Mouse (Mus musculus) forebrain, postnatal 0 days (tissue): ENCODE data around the gene Trim25. TPM values are rescaled to one million over a fixed set of nuclear protein-coding genes. Genes with fewer than 3 reads are reported as not detected.
A peak's percentile ranks its signal among the peaks of the same experiment; 100 is the strongest.
"Not testable (repeated sequence)": the region's sequence is repeated elsewhere in the genome, so short reads cannot be mapped to it uniquely, and the experiment has no call there.

ENCODE experiments used
- ATAC-seq: fragments of 200-750 bp; cut with Nextera tagmentation; 2 replicates; pipeline ENCODE4 v1.8.0; 2017; ENCODE audit warnings: mild to moderate bottlenecking, moderate library complexity
- DNase-seq: peaks from one replicate; pipeline ENCODE4 v3.0.0-alpha.2; 2015
- H3K27ac ChIP-seq: fragments of 300-500 bp; sonication (generic); 2 replicates; pipeline ENCODE4 v1.5.1; 2014; ENCODE audit warnings: low read depth, mild to moderate bottlenecking, antibody characterized with exemption, low read length, moderate library complexity, mixed read lengths
- H3K27me3 ChIP-seq: fragments of 300-500 bp; sonication (generic); 2 replicates; pipeline ENCODE4 v1.6.1; 2014; ENCODE audit warnings: mild to moderate bottlenecking, low read length, mixed read lengths; ENCODE audit not compliant: insufficient read depth
- H3K36me3 ChIP-seq: fragments of 300-500 bp; sonication (generic); 2 replicates; pipeline ENCODE4 v1.6.1; 2014; ENCODE audit warnings: mild to moderate bottlenecking, moderate library complexity; ENCODE audit not compliant: insufficient read depth
- H3K4me1 ChIP-seq: fragments of 300-500 bp; sonication (generic); 2 replicates; pipeline ENCODE4 v1.6.1; 2014; ENCODE audit warnings: antibody characterized with exemption; ENCODE audit not compliant: insufficient read depth
- H3K4me2 ChIP-seq: fragments of 300-500 bp; sonication (generic); 2 replicates; pipeline ENCODE4 v1.6.1; 2014; ENCODE audit warnings: low read depth, mild to moderate bottlenecking, moderate library complexity
- H3K4me3 ChIP-seq: fragments of 300-500 bp; sonication (generic); 2 replicates; pipeline ENCODE4 v1.5.1; 2014; ENCODE audit warnings: low read depth, low read length, mixed read lengths
- H3K9ac ChIP-seq: fragments of 300-500 bp; sonication (generic); 2 replicates; pipeline ENCODE4 v1.6.1; 2014; ENCODE audit warnings: mild to moderate bottlenecking
- H3K9me3 ChIP-seq: fragments of 300-500 bp; sonication (generic); 2 replicates; pipeline ENCODE4 v1.6.1; 2016; ENCODE audit warnings: low read length
- CTCF ChIP-seq: sonication (generic); IDR thresholded peaks from 2 replicates; pipeline ENCODE4 v1.5.1; 2016; ENCODE audit warnings: antibody characterized with exemption, control low read depth, low read depth
- WGBS: fragments of 180-500 bp; shearing (Covaris S2); extraction: QIAGEN DNeasy Blood & Tissue Kit; methylation state at CpG from one replicate; pipeline ENCODE4 v1.1.7; 2014; 5-methylcytosine and 5-hydroxymethylcytosine counted together
- polyA plus RNA-seq: library from polyadenylated mRNA; unstranded; fragments of >200 nt; fragmentation: Nextera tagmentation; extraction: Ambion mirVana; gene quantifications from 2 replicates; pipeline ENCODE4 v1.2.1, GENCODE M21; 2015
- total RNA-seq: library from RNA; depleted of rRNA; stranded (reverse); fragments of >200 nt; gene quantifications from 2 replicates; pipeline ENCODE4 v1.2.3, GENCODE M21; 2014

Gene Trim25
- total and polyA plus RNA-seq, 2 experiments from 2014 or later, result 4.6 to 4.9 TPM

DNA sequence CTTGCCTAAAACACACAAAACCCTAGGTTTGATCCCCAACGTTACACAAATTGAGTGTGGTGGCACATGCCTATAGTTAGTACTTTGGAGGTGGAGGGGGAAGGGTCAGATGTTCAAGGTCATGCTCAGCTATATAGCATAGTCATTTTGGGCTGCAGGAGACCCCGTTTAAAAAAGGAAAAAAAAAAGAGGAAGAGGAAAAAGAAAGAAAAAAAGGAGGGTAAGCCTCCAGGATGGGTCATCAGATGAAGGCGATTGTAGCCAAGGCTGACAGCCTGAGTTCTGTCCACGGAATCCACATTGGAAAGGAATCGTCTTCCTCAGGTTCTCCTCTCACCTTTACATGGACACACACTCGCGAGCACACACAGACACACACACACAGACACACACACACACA lies 4.7 kb upstream of the Trim25 start:
- Histone ChIP-seq H3K27me3 (peaks cover 8% of the 10 kb centered on the region; the same call in 1 of the 2 replicates), H3K27ac (no peak overlapping the region), H3K36me3 (peaks cover 11% of the 10 kb centered on the region), H3K4me2 (no peak overlapping the region), H3K4me1 (no peaks in the 10 kb centered on the region), H3K4me3 (no peak overlapping the region), H3K9me3 (no peaks in the 10 kb centered on the region), H3K9ac (no peak overlapping the region)
- WGBS, result 87% methylated on average over 7 of the region's 7 CpGs
- TF ChIP-seq CTCF, result no peak
- DNase-seq (no peak), ATAC-seq (no peak)

DNA sequence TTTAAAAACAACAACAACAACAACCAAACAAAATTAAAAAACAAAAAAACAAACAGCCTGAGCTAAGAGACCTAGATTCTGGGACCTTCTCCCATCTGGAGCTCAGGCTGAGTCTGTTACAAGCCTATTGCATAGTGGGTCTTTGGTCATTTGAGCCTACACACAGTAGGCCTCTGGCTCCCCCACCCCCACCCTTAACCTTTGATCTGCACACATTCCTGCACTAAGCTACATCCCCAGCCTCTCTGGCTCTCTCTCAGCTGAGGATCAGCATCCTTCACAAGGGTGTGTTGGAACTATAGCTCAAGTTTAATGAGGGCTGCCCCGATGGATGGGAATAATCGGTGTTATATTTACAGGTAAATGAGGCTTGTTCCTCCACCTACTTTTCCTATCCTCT lies 3.6 kb upstream of the Trim25 start:
- no peak overlapping the region for H3K4me2 ChIP-seq
- no peak for TF ChIP-seq CTCF
- no peak for ATAC-seq
- no peaks in the 10 kb centered on the region for H3K9me3 ChIP-seq
- H3K27ac ChIP-seq, result no peak overlapping the region
- H3K9ac ChIP-seq, result no peak overlapping the region
- no peak overlapping the region for H3K4me3 ChIP-seq
- no peak for DNase-seq
- H3K36me3 ChIP-seq, result peaks cover 9% of the 10 kb centered on the region
- H3K27me3 ChIP-seq, result peaks cover 14% of the 10 kb centered on the region
- no peaks in the 10 kb centered on the region for H3K4me1 ChIP-seq
- WGBS, result 86% methylated on average over 2 of the region's 2 CpGs

DNA sequence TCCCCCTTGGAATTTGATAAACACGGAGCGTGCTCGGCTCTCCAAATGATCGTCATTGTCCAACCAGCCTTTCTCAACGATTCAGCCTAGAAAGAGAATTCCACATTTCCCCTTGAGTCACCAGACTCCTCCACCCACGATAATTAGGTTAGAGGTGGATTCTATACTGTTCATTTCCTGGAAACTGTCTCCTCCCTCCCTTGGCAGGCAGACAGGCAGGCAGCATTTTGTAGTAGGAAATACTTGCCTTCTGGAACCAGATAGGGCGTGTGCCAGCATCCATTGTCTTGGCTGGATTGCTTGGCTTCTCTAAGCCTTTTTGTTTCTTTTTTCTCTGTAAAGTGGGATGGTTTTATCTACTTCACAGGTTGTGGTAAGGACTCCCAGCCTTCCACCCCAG lies 2.7 kb upstream of the Trim25 start:
- TF ChIP-seq CTCF, result no peak
- 69% methylated on average over 7 of the region's 7 CpGs for WGBS
- DNase-seq (peak; percentile 9), ATAC-seq (no peak)
- Histone ChIP-seq H3K4me3 (no peak overlapping the region), H3K27me3 (peaks cover 14% of the 10 kb centered on the region), H3K36me3 (peaks cover 1% of the 10 kb centered on the region; the same call in 1 of the 2 replicates), H3K4me2 (no peak overlapping the region), H3K9me3 (no peaks in the 10 kb centered on the region), H3K27ac (no peak overlapping the region), H3K9ac (no peak overlapping the region), H3K4me1 (no peaks in the 10 kb centered on the region)

DNA sequence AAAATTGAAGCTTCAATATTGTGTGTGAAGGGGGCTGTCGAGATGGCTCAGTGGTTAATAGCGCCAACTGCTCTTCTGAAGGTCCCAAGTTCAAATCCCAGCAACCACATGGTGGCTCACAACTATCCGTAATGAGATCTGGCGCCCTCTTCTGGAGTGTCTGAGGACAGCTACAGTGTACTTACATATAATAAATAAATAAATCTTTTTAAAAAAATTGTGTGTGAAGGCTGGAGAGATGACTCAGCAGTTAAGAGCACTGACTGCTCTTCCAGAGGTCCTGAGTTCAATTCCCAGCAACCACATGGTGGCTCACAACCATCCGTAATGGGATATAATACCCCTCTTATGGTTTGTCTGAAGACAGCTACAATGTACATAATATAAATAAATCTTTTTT lies 1.8 kb upstream of the Trim25 start:
- H3K36me3 ChIP-seq, ATAC-seq, H3K4me2 ChIP-seq, H3K9ac ChIP-seq, H3K4me3 ChIP-seq, H3K27ac ChIP-seq, H3K9me3 ChIP-seq, DNase-seq, H3K4me1 ChIP-seq: not testable (repeated sequence)
- H3K27me3 ChIP-seq, result peaks cover 14% of the 10 kb centered on the region
- WGBS, result 85% methylated on average over 5 of the region's 5 CpGs

DNA sequence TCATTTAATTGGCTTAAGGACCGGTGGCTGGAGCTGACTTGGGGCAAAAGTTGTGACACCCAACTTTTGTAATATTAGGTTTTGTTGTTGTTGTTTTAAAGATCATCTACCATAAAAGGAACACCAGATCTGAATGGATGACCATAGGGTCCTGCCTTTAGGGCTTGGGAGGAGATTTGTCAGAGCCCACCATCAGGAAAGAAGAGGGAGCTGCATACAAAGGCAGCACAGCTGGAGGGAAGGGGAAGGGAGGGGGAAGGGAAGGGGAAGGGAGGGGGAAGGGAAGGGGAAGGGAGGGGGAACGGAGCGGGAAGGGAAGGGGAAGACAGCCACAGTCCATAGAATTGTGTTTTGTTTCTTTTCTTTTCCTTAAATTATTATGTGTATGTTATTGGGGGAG lies 770 bp upstream of the Trim25 start:
- no peaks in the 10 kb centered on the region for H3K9me3 ChIP-seq
- no peaks in the 10 kb centered on the region for H3K4me1 ChIP-seq
- ATAC-seq (no peak), DNase-seq (no peak)
- H3K36me3 ChIP-seq, result no peaks in the 10 kb centered on the region
- WGBS, result 8% methylated on average over 3 of the region's 3 CpGs
- H3K27ac ChIP-seq, result no peak overlapping the region
- no peak overlapping the region for H3K4me3 ChIP-seq
- no peak for TF ChIP-seq CTCF
- H3K4me2 ChIP-seq, result no peak overlapping the region
- peaks cover 14% of the 10 kb centered on the region for H3K27me3 ChIP-seq
- no peak overlapping the region for H3K9ac ChIP-seq

DNA sequence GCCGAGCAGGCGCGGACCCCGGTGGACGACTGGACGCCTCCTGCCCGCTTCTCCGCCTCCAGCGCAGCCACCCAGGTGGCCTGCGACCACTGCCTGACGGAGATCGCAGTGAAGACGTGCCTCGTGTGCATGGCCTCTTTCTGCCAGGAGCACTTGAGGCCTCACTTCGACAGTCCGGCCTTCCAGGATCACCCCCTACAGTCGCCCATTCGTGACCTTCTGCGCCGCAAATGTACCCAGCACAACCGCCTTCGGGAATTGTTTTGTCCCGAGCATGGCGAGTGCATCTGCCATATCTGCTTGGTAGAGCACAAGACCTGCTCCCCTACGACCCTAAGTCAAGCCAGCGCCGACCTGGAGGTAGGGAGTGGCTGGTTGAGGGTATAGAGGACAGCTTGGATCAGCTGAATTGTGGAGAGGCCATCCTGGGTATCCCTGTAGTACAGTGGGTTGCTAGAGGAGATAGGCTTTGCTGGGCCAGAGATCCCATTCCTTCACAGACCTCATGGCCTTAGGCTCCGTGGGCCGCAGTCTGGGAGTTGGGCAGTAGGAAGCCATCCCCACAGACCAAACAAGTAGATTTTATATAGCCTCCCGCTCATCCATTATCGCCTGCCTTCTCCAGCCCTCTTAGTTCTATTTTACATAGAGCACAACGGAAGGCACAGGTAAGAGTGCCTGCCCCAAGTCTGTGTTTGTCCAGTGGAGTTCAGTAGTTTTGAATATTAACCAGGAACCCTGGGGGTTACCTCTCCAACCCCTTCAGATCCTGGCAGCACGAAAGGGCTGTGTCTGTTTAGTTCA lies 749 bp downstream of the Trim25 start:
- no peaks in the 10 kb centered on the region for H3K4me1 ChIP-seq
- ATAC-seq, result no peak

DNA sequence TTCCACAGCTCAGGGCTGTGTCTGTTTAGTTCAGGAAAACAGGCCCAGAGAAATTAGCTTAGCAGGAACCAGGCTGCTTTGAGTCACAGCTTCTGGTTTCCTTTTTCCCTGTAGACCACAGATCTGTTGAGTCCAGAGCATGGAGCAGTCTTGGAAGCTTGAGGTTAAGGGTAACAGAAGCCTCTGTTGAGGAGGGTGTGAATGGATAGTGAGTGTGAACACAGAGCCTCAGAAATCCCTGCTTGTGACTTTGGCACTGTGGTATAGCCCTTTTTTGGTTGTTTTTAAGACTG lies 1.3 kb downstream of the Trim25 start:
- H3K9ac ChIP-seq, result no peak overlapping the region
- H3K4me3 ChIP-seq, result no peak overlapping the region
- H3K36me3 ChIP-seq, result no peaks in the 10 kb centered on the region
- peak overlapping the region; percentile 41; the same call in 1 of the 2 replicates for H3K4me2 ChIP-seq
- no peak for DNase-seq
- no peak for ATAC-seq
- H3K27ac ChIP-seq, result no peak overlapping the region
- no peak for TF ChIP-seq CTCF
- no peaks in the 10 kb centered on the region for H3K9me3 ChIP-seq
- H3K27me3 ChIP-seq, result peaks cover 14% of the 10 kb centered on the region
- H3K4me1 ChIP-seq, result no peaks in the 10 kb centered on the region

More for the DNA sequence above, 749 bp downstream of the Trim25 start:
- no peak for TF ChIP-seq CTCF
- no peak for DNase-seq
- 31% methylated on average over 33 of the region's 33 CpGs for WGBS
- peak overlapping the region; percentile 41 for H3K4me2 ChIP-seq
- peak overlapping the region; percentile 33 for H3K4me3 ChIP-seq
- peaks cover 14% of the 10 kb centered on the region for H3K27me3 ChIP-seq
- H3K9ac ChIP-seq, result peak overlapping the region; percentile 39; the same call in 1 of the 2 replicates
- no peaks in the 10 kb centered on the region for H3K9me3 ChIP-seq
- H3K27ac ChIP-seq, result peak overlapping the region; percentile 4; the same call in 1 of the 2 replicates
- H3K36me3 ChIP-seq, result no peaks in the 10 kb centered on the region
